Mouse (Mus musculus): ENCODE measurements around the gene Bmi1. TPM values are rescaled to one million over a fixed set of nuclear protein-coding genes. Genes with fewer than 3 reads are reported as not detected.

Gene Bmi1
- polyA plus RNA-seq, 1 experiment, result 15.6 TPM

DNA sequence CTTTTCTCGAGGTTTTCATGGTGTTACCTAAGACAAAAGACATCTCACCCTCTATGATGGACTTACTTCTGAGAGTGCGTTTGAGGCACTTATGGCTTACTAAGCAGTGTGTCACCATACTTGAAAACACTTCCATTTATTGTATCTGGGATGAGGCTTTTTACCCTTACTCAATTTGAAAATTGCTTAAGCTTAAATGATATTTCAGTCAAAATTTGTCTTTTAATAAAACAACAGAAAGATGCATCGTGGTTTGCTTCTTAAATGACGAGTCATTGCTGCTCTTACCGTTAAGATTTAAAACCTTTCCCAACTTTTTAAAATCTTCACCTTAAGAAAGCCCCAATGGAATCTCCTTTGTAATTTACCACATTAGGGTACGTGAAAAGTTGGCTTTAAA lies 9.6 kb downstream of the Bmi1 start:
- H3K4me2 ChIP-seq (ENCODE audit: low read depth), result no peak overlapping the region
- TF ChIP-seq TCF12 (IDR thresholded peaks at IDR 0.05; ENCODE audit: insufficient read depth, poor library complexity, severe bottlenecking) (no peak), REST (IDR thresholded peaks at IDR 0.05; ENCODE audit: insufficient read depth, insufficient read length) (no peak), E2F4 (IDR thresholded peaks at IDR 0.05; ENCODE audit: insufficient read depth) (no peak), POLR2A (IDR thresholded peaks at IDR 0.05; ENCODE audit: insufficient read length, low read depth) (no peak), POLR2AphosphoS2 (IDR thresholded peaks at IDR 0.05; ENCODE audit: insufficient read length, low read depth) (no peak), TCF3 (IDR thresholded peaks at IDR 0.05; ENCODE audit: insufficient read length, low read depth) (no peak), MAX (IDR thresholded peaks at IDR 0.05; ENCODE audit: low read depth) (no peak), USF1 (IDR thresholded peaks at IDR 0.05; ENCODE audit: low read depth) (no peak), MYOG (IDR thresholded peaks at IDR 0.05; ENCODE audit: control insufficient read depth in 1 of 3, insufficient read depth in 1 of 3, insufficient read length in 2 of 3, low read depth in 2 of 3) (no peak), SRF (IDR thresholded peaks at IDR 0.05; ENCODE audit: control insufficient read depth, insufficient read length, low read depth) (no peak), MYOD1 (IDR thresholded peaks at IDR 0.05; ENCODE audit: control insufficient read depth in 1 of 3, insufficient read length in 2 of 3, low read depth in 2 of 3) (no peak), CEBPB (IDR thresholded peaks at IDR 0.05; ENCODE audit: insufficient read depth, poor library complexity, severe bottlenecking) (no peak)
- H3K27me3 ChIP-seq (ENCODE audit: control insufficient read depth, insufficient read depth, insufficient read length), result no peaks in the 10 kb centered on the region

DNA sequence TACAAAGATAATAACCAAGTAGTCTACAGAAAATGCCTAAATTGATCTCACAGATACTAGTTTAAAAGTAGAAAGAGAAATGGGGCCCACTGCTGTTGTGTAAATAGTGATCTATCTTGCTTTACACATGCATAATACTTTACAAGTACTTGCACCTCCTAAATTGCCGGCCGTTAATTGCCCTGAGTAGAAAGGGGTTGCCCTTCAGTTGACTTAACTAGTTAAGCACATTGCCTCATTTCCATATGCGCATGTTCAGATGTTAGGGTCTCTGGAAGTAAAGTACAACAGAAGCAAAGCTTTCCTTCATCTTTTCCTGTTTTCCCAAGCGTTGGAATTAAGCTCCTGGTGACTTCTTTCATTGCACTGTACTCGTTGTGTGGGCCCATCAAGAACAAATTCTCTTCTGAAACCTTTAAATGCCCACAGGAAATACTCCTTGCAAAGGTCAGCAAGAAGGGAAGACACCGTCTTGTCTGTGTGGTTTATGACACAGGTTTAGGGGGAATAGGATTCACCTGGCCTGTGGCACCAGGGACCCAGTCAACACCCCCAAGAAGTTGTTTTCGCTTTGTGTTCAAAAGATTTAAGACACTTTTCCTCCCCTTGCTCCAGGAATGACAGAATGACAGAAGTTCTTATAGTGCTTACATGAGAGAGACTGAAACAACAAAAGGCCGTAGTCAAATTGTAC lies 10.2 kb downstream of the Bmi1 start:
- Histone ChIP-seq H3K4me2 (ENCODE audit: low read depth) (no peak overlapping the region), H3K4me3 (no peak overlapping the region), H3K36me3 (ENCODE audit: control insufficient read depth, insufficient read depth) (peaks cover 24% of the 10 kb centered on the region), H3K27me3 (ENCODE audit: control insufficient read depth, insufficient read depth, insufficient read length) (no peaks in the 10 kb centered on the region), H3ac (ENCODE audit: control insufficient read depth, insufficient read length) (no peak overlapping the region), H3K79me2 (ENCODE audit: control insufficient read depth, insufficient read depth) (no peaks in the 10 kb centered on the region)
- TF ChIP-seq E2F4 (IDR thresholded peaks at IDR 0.05; ENCODE audit: insufficient read depth) (no peak), CEBPB (IDR thresholded peaks at IDR 0.05; ENCODE audit: insufficient read depth, poor library complexity, severe bottlenecking) (no peak), TCF12 (IDR thresholded peaks at IDR 0.05; ENCODE audit: insufficient read depth, poor library complexity, severe bottlenecking) (no peak), TCF3 (IDR thresholded peaks at IDR 0.05; ENCODE audit: insufficient read length, low read depth) (no peak), MAX (IDR thresholded peaks at IDR 0.05; ENCODE audit: low read depth) (no peak)

More for the DNA sequence above, 9.6 kb downstream of the Bmi1 start:
- Histone ChIP-seq H3K4me3 (no peak overlapping the region), H3K79me2 (ENCODE audit: control insufficient read depth, insufficient read depth) (no peaks in the 10 kb centered on the region), H3K36me3 (ENCODE audit: control insufficient read depth, insufficient read depth) (peaks cover 27% of the 10 kb centered on the region), H3ac (ENCODE audit: control insufficient read depth, insufficient read length) (no peak overlapping the region)

- H3K27me3 ChIP-seq (ENCODE audit: control insufficient read depth, insufficient read depth, insufficient read length), result no peaks in the 10 kb centered on the region
- no peak overlapping the region for H3K4me2 ChIP-seq (ENCODE audit: low read depth)
These were observed 10.9 kb downstream of the Bmi1 start for GRCm38 (mm10) chr2:18687671-18688170.

DNA sequence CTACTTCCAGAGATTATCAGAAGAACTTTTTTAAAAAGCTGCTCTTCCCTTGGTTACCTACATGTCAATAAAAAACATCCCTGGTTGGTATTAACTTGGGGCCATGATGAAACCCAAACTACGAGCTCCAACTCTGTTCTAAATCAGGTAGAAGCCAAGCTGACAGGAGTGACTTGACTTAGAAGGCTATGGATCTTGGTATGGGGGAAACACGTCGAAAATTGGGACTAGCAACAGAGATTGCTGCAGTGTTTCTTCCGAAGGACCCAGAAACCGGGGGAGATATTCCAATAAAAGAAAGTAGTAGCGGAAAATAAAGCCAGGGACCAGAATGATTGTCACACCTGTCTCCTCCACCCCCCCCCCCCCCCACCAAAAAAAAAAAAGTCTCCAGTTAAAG lies 11.5 kb downstream of the Bmi1 start:
- Histone ChIP-seq H3K27me3 (ENCODE audit: control insufficient read depth, insufficient read depth, insufficient read length) (no peaks in the 10 kb centered on the region), H3K79me2 (ENCODE audit: control insufficient read depth, insufficient read depth) (no peaks in the 10 kb centered on the region), H3K36me3 (ENCODE audit: control insufficient read depth, insufficient read depth) (peaks cover 14% of the 10 kb centered on the region), H3K4me3 (no peak overlapping the region), H3K4me2 (ENCODE audit: low read depth) (no peak overlapping the region), H3ac (ENCODE audit: control insufficient read depth, insufficient read length) (no peak overlapping the region)
- no peak for TF ChIP-seq MAX (IDR thresholded peaks at IDR 0.05; ENCODE audit: low read depth)
- no peak for TF ChIP-seq POLR2AphosphoS2 (IDR thresholded peaks at IDR 0.05; ENCODE audit: insufficient read length, low read depth)
- TF ChIP-seq E2F4 (IDR thresholded peaks at IDR 0.05; ENCODE audit: insufficient read depth), result no peak
- no peak for TF ChIP-seq POLR2A (IDR thresholded peaks at IDR 0.05; ENCODE audit: insufficient read length, low read depth)
- TF ChIP-seq CEBPB (IDR thresholded peaks at IDR 0.05; ENCODE audit: insufficient read depth, poor library complexity, severe bottlenecking), result no peak
- no peak for TF ChIP-seq USF1 (IDR thresholded peaks at IDR 0.05; ENCODE audit: low read depth)
- TF ChIP-seq TCF12 (IDR thresholded peaks at IDR 0.05; ENCODE audit: insufficient read depth, poor library complexity, severe bottlenecking), result no peak
- TF ChIP-seq MYOD1 (IDR thresholded peaks at IDR 0.05; ENCODE audit: control insufficient read depth in 1 of 3, insufficient read length in 2 of 3, low read depth in 2 of 3), result no peak
- TF ChIP-seq REST (IDR thresholded peaks at IDR 0.05; ENCODE audit: insufficient read depth, insufficient read length), result no peak
- TF ChIP-seq TCF3 (IDR thresholded peaks at IDR 0.05; ENCODE audit: insufficient read length, low read depth), result no peak
- no peak for TF ChIP-seq SRF (IDR thresholded peaks at IDR 0.05; ENCODE audit: control insufficient read depth, insufficient read length, low read depth)

More at GRCm38 (mm10) chr2:18687671-18688170, 10.9 kb downstream of the Bmi1 start:
- no peaks in the 10 kb centered on the region for H3K79me2 ChIP-seq (ENCODE audit: control insufficient read depth, insufficient read depth)
- no peak overlapping the region for H3K4me3 ChIP-seq
- peaks cover 20% of the 10 kb centered on the region for H3K36me3 ChIP-seq (ENCODE audit: control insufficient read depth, insufficient read depth)
- TF ChIP-seq TCF3 (IDR thresholded peaks at IDR 0.05; ENCODE audit: insufficient read length, low read depth) (no peak), MYOD1 (IDR thresholded peaks at IDR 0.05; ENCODE audit: control insufficient read depth in 1 of 3, insufficient read length in 2 of 3, low read depth in 2 of 3) (no peak), MYOG (IDR thresholded peaks at IDR 0.05; ENCODE audit: control insufficient read depth in 1 of 3, insufficient read depth in 1 of 3, insufficient read length in 2 of 3, low read depth in 2 of 3) (no peak), MAX (IDR thresholded peaks at IDR 0.05; ENCODE audit: low read depth) (no peak), POLR2A (IDR thresholded peaks at IDR 0.05; ENCODE audit: insufficient read length, low read depth) (no peak), CEBPB (IDR thresholded peaks at IDR 0.05; ENCODE audit: insufficient read depth, poor library complexity, severe bottlenecking) (no peak), USF1 (IDR thresholded peaks at IDR 0.05; ENCODE audit: low read depth) (no peak), E2F4 (IDR thresholded peaks at IDR 0.05; ENCODE audit: insufficient read depth) (no peak), SRF (IDR thresholded peaks at IDR 0.05; ENCODE audit: control insufficient read depth, insufficient read length, low read depth) (no peak), TCF12 (IDR thresholded peaks at IDR 0.05; ENCODE audit: insufficient read depth, poor library complexity, severe bottlenecking) (no peak), POLR2AphosphoS2 (IDR thresholded peaks at IDR 0.05; ENCODE audit: insufficient read length, low read depth) (no peak)
- no peak overlapping the region for H3ac ChIP-seq (ENCODE audit: control insufficient read depth, insufficient read length)

Data from myocyte (in vitro differentiated cells).